Mouse (Mus musculus): ENCODE results near the gene Faf1. TPM values are rescaled to one million over a fixed set of nuclear protein-coding genes. Genes with fewer than 3 reads are reported as not detected.

Gene Faf1
- polyA plus RNA-seq, 1 experiment from 2014 or later = 43.4 TPM

DNA sequence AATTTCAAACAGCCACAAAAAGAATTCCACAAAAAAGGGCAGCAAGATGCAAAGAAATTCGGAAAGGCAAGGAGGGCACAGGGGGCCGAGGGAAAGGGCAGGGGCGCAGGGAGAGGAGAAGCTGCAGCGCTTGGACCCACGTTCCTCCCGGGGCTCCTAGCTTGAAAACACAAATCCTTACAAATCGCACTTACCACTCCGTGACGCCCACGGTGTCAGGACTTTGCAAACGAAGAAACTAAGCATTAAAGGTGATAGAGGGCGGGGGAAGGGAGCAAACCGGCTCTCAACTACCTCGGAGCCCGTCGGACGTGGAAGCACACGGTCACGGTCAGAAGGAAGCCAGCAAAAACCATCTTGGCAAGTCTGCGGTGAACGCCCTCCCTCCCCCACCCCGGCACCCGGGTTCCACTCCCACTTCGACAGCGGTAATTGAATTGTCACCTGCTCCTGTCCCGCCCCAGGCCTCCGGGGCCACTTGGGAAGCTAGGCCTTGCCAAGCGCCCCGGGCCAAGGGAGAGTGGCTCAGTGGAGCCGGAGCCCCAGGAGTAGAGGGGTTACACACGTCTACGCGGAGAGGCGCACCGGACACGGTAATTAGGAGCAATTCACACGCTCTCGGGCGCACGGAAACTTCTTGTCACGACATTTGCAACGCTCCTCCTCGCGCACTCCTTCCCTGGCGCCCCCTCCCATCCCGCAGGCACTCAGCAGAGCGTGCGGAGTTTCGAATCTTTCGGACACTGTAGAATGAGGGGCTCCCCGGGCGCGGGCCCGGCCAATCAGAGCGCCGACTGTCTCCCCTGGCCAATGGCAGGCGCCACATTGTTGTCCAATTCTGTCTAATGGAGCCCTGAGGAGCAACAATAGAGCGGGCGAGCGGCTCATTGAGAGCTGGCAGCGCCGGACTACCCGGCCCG lies 301.0 kb downstream of the Faf1 start, which contains the start of gene Dmrta2:
Dmrta2 (plus strand) TSS at position 906 of the 920 bp plus-strand sequence.
- no peaks in the 10 kb centered on the region for H3K36me3 ChIP-seq
- ATAC-seq (ENCODE audit: low FRiP score, low read depth) = peak; percentile 95
- peaks cover 99% of the 10 kb centered on the region for H3K27me3 ChIP-seq
- H3K4me1 ChIP-seq = peaks cover 43% of the 10 kb centered on the region
- peak within 1 kb of the TSS; percentile 78 for H3K27ac ChIP-seq (replicated peaks)
- H3K9ac ChIP-seq (replicated peaks) = peak within 1 kb of the TSS; percentile 65
- H3K4me2 ChIP-seq (replicated peaks) = peak within 1 kb of the TSS; percentile 71
- no peaks in the 10 kb centered on the region for H3K9me3 ChIP-seq
- H3K4me3 ChIP-seq = peak within 1 kb of the TSS; percentile 52
- under 1% methylated on average over 64 of the region's 64 CpGs for WGBS

DNA sequence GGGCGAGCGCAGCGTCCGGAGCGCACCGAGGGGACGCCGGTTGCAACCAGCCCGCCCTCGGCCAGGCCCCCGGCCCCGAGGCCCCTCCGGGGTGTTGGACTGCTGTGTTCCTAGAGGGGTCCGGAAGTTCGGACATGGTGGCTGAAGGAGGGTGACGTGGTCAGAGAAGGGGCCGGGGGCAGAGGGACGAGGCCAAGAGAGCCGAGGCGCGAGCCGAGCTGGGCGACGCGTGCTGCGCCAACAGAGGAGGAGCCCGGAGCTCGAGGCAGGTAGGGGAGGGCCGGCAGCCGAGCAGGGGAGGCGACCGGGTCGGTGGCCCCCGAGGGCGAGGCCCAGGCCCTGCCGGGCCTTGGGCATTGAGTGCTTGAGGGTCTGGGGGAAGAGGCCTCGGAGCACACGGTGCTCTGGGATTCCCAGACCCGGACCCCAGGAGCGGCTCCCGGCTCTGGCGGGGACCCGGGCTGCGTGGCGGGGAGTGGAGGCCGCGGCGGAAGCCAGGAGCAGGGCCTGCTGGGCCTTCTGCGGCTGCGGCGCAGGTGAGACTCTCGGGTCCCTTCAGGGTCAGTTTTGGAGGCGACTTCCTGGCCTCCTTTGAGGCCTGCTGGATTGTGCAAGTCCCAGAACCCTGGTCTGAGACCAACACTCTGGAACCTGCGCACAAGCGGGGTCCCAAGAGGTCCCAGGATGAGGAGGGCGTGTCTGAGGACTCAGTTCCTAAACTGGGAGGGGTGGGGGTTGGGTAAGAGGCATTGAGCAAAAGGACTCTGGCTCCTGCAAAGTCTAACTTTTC lies 301.9 kb downstream of the Faf1 start:
- Histone ChIP-seq H3K36me3 (no peaks in the 10 kb centered on the region), H3K27ac (replicated peaks) (peak overlapping the region; percentile 78), H3K27me3 (peaks cover 99% of the 10 kb centered on the region), H3K4me3 (peak overlapping the region; percentile 52), H3K9me3 (no peaks in the 10 kb centered on the region), H3K4me1 (peaks cover 46% of the 10 kb centered on the region), H3K9ac (replicated peaks) (peak overlapping the region; percentile 65), H3K4me2 (replicated peaks) (peak overlapping the region; percentile 71)
- no peak for ATAC-seq (ENCODE audit: low FRiP score, low read depth)
- WGBS = 0% methylated on average over 56 of the region's 56 CpGs

DNA sequence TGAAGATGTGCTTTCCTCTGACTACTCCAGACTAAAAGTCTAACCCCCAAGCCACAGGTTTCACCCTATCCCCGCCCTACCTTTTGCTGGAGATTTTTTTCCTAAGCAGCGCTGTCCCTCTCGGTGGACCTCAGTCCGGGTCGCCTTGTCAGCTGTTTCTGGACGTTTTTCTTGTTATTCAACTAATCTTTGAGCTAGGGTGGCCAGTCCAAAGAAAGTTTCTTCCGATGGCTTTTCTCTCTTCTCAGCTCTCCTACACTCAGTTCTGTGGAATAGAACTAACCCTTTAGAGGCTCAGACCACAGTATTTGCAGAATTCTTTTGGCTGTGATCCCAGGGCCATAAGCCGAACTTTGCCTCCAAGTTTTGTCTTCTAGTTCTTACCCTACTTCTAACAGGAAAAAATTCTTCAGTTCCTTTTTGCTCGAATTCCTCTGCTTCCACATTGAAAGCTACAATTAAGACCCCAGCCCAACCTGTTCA lies 302.5 kb downstream of the Faf1 start:
- 2% methylated on average over 9 of the region's 9 CpGs for WGBS
- H3K9ac ChIP-seq (replicated peaks) = no peak overlapping the region; the same call in 1 of the 2 replicates
- H3K4me3 ChIP-seq = peak overlapping the region; percentile 52
- peaks cover 99% of the 10 kb centered on the region for H3K27me3 ChIP-seq
- ATAC-seq (ENCODE audit: low FRiP score, low read depth) = no peak
- H3K4me2 ChIP-seq (replicated peaks) = peak overlapping the region; percentile 71
- H3K9me3 ChIP-seq = no peaks in the 10 kb centered on the region
- peak overlapping the region; percentile 78 for H3K27ac ChIP-seq (replicated peaks)
- H3K36me3 ChIP-seq = no peaks in the 10 kb centered on the region
- H3K4me1 ChIP-seq = peaks cover 49% of the 10 kb centered on the region

DNA sequence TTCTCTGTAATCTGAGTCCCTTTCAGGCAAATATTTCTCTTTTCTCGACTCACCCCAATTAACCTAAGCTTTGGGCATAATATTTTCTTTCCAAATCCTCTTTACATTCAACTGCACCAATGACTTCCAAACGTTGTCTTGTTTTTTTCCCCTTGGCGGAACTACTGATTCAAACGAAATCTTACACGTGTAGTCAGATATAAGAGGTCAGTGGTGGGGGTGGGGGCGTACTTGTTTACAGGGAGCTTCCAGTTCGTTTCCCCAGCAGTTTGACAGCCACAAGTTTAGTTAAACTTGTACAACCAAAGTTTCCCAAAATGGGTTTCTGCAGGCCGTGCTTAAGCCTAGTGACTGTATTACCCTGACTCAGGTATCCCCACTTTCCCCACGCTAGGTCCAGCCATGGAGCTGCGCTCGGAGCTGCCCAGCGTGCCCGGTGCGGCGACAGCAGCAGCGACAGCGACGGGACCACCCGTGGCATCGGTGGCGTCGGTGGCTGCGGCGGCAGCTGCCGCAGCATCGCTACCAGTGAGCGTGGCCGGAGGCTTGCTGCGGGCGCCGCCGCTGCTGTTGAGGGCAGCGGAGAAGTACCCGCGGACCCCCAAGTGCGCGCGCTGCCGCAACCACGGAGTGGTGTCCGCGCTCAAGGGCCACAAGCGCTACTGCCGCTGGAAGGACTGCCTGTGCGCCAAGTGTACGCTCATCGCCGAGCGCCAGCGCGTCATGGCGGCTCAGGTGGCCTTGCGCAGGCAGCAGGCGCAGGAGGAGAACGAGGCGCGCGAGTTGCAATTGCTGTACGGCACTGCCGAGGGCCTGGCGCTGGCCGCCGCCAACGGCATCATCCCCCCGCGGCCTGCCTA lies 303.3 kb downstream of the Faf1 start:
- no peak for ATAC-seq (ENCODE audit: low FRiP score, low read depth)
- H3K4me2 ChIP-seq (replicated peaks) = peak overlapping the region; percentile 49
- peaks cover 41% of the 10 kb centered on the region for H3K4me1 ChIP-seq
- H3K27ac ChIP-seq (replicated peaks) = peak overlapping the region; percentile 78
- H3K36me3 ChIP-seq = no peaks in the 10 kb centered on the region
- WGBS = under 1% methylated on average over 66 of the region's 66 CpGs
- H3K4me3 ChIP-seq = peak overlapping the region; percentile 52
- peak overlapping the region; percentile 52; the same call in 1 of the 2 replicates for H3K9ac ChIP-seq (replicated peaks)
- no peaks in the 10 kb centered on the region for H3K9me3 ChIP-seq
- H3K27me3 ChIP-seq = peaks cover 99% of the 10 kb centered on the region

- Histone ChIP-seq H3K27me3 (peaks cover 99% of the 10 kb centered on the region), H3K9ac (replicated peaks) (peak overlapping the region; percentile 52; the same call in 1 of the 2 replicates), H3K4me3 (peak overlapping the region; percentile 52), H3K4me2 (replicated peaks) (peak overlapping the region; percentile 49), H3K27ac (replicated peaks) (peak overlapping the region; percentile 78), H3K4me1 (peaks cover 46% of the 10 kb centered on the region), H3K36me3 (no peaks in the 10 kb centered on the region), H3K9me3 (no peaks in the 10 kb centered on the region)
- WGBS = under 1% methylated on average over 25 of the region's 29 CpGs
- ATAC-seq (ENCODE audit: low FRiP score, low read depth) = no peak
Measured at GRCm38 (mm10) chr4:109980321-109981082, 304.1 kb downstream of the Faf1 start.

GRCm38 (mm10) chr4:109981083-109981870 lies 304.9 kb downstream of the Faf1 start:
- Histone ChIP-seq H3K4me2 (replicated peaks) (peak overlapping the region; percentile 49), H3K9me3 (no peaks in the 10 kb centered on the region), H3K27ac (replicated peaks) (peak overlapping the region; percentile 78), H3K4me3 (peak overlapping the region; percentile 52), H3K4me1 (peaks cover 53% of the 10 kb centered on the region), H3K27me3 (peaks cover 99% of the 10 kb centered on the region), H3K9ac (replicated peaks) (peak overlapping the region; percentile 64), H3K36me3 (no peaks in the 10 kb centered on the region)
- WGBS = 2% methylated on average over 37 of the region's 37 CpGs
- ATAC-seq (ENCODE audit: low FRiP score, low read depth) = no peak

DNA sequence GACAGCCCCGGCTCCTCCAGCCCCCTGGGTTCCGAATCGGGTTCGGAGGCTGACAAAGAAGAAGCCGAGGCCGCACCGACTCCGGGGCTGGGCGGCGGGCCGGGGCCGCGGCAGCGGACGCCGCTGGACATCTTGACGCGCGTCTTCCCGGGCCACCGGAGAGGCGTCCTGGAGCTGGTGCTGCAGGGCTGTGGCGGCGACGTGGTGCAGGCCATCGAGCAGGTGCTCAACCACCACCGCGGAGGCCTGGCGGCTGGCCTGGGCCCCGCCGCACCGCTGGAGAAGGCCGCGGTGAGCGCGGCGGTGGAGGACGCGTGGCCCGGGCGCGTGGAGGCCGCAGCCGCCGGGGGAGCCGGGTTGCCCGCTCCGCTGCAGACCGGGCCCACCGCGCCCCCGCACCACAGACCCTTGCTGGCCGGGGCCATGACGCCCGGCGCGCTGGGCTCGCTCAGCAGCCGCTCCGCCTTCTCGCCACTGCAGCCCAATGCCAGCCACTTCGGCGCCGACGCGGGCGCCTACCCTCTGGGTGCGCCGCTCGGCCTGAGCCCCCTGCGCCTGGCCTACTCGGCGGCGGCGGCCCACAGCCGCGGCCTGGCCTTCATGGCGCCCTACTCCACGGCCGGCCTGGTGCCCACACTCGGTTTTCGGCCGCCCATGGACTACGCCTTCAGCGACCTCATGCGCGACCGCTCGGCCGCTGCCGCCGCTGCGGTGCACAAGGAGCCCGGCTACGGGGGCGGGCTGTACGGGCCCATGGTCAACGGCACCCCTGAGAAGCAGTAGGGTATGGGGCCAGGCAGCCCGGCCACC lies 305.7 kb downstream of the Faf1 start:
- peak overlapping the region; percentile 78 for H3K27ac ChIP-seq (replicated peaks)
- no peaks in the 10 kb centered on the region for H3K9me3 ChIP-seq
- H3K4me2 ChIP-seq (replicated peaks) = peak overlapping the region; percentile 49
- peaks cover 55% of the 10 kb centered on the region for H3K4me1 ChIP-seq
- peak overlapping the region; percentile 64 for H3K9ac ChIP-seq (replicated peaks)
- H3K27me3 ChIP-seq = peaks cover 99% of the 10 kb centered on the region
- H3K36me3 ChIP-seq = no peaks in the 10 kb centered on the region
- ATAC-seq (ENCODE audit: low FRiP score, low read depth) = no peak
- H3K4me3 ChIP-seq = peak overlapping the region; percentile 52
- 1% methylated on average over 83 of the region's 99 CpGs for WGBS

DNA sequence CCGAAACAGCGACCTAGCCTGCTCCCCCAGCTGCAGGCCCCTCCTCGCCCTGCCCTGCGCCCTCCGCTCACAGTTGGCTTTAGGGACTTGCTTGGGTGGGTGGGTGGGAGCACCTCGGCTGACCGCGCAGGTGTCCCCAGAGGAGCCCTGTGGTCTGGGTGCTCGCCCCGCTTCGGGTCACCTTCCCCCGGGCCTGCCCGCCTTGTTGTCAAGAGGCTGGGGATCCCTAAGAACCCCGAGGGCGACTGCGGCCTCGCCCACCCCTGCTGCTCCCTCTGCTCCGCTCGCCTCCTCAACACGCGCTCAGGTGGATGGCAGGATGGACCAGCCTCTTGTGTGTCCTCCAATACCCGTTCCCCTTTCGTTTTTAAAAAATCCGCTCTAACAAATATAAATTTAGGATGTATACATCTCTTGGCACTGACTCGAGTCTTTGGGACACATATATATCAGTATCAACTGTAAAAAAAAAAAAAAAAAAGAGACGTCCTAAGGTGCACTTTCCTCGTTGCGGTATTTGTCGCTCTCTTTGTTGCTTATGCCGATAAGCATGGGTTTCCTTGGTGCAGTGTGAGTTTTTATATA lies 306.4 kb downstream of the Faf1 start:
- ATAC-seq (ENCODE audit: low FRiP score, low read depth) = no peak
- Histone ChIP-seq H3K27me3 (peaks cover 99% of the 10 kb centered on the region), H3K9ac (replicated peaks) (peak overlapping the region; percentile 64), H3K9me3 (no peaks in the 10 kb centered on the region), H3K4me3 (peak overlapping the region; percentile 52), H3K27ac (replicated peaks) (peak overlapping the region; percentile 78), H3K36me3 (no peaks in the 10 kb centered on the region), H3K4me2 (replicated peaks) (peak overlapping the region; percentile 49), H3K4me1 (peaks cover 50% of the 10 kb centered on the region)
- 3% methylated on average over 26 of the region's 30 CpGs for WGBS

DNA sequence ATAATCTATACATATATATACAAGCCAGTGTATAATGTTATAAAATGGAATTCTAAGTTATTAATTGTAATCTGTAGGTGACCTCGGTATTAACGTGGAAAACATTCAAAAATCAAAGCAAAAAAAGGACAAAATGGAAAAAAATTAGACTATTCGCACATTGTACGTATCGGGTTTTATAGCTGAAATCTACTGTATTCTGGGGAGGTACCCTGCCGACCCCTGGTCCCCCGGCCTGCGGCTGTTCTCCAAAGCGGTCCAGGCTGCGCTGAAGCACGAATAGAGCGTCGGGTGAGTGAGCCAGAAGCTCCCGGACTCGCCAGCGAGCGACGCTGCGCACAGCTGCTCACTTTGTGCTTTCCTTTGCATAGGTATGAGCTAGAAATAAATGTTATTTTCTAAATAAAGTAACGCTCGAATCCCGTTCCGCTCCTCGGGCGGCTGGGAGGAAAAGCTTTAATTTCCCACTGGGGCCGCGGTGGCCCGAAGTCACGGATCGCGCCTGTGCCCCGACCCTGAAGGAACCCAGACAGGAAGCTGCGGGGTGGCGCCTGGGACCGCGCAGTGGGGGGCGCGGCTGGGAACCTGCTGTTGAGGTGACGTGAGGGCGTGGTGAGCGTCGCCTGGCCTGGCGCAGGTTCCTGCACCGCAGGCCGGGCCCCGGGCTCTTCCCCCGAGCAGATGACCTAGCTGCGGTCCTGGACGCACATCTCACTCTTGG lies 307.1 kb downstream of the Faf1 start:
- Histone ChIP-seq H3K4me3 (peak overlapping the region; percentile 30), H3K9ac (replicated peaks) (peak overlapping the region; percentile 43)

More for the DNA sequence above, 307.1 kb downstream of the Faf1 start:
- Histone ChIP-seq H3K36me3 (no peaks in the 10 kb centered on the region), H3K4me1 (peaks cover 43% of the 10 kb centered on the region), H3K4me2 (replicated peaks) (peak overlapping the region; percentile 49), H3K27ac (replicated peaks) (peak overlapping the region; percentile 67), H3K9me3 (no peaks in the 10 kb centered on the region), H3K27me3 (peaks cover 99% of the 10 kb centered on the region)
- ATAC-seq (ENCODE audit: low FRiP score, low read depth) = 0 out of 2 replicates have a peak, but pooled peaks have one; percentile 2
- WGBS = under 1% methylated on average over 49 of the region's 49 CpGs
